Mouse (Mus musculus) stomach, postnatal 0 days (tissue): Measurements from ENCODE around the gene Ttyh2.

Source experiments
- CTCF ChIP-seq: IDR thresholded peaks from 2 replicates; pipeline ENCODE4 v1.5.1; 2016; ENCODE audit warnings: antibody characterized with exemption, low read depth, mild to moderate bottlenecking, moderate library complexity
- EP300 ChIP-seq: optimal IDR thresholded peaks from 2 replicates; pipeline ENCODE3; 2016; ENCODE audit warnings: antibody characterized with exemption

- TF ChIP-seq CTCF = no peak
- no peak for TF ChIP-seq EP300
Measured at GRCm38 (mm10) chr11:114671147-114671546, 4.1 kb upstream of the Ttyh2 start.
